Mouse (Mus musculus) thymus, adult 2 months (tissue): ENCODE measurements around the gene Abl1.

Experiments
- CTCF ChIP-seq: fragments of 200-500 bp; IDR thresholded peaks from 2 replicates; pipeline ENCODE4 v1.5.1; 2012; ENCODE audit warnings: mild to moderate bottlenecking, control low read depth, low read length, moderate library complexity, borderline replicate concordance; ENCODE audit not compliant: control insufficient read depth, poor library complexity, insufficient read depth; ENCODE audit errors: extremely low read depth
- POLR2A ChIP-seq: fragments of 200-500 bp; IDR thresholded peaks from 2 replicates; pipeline ENCODE4 v1.6.1; 2012; ENCODE audit warnings: mild to moderate bottlenecking, low read length, control low read depth, moderate library complexity; ENCODE audit not compliant: control insufficient read depth, poor library complexity, insufficient read depth; ENCODE audit errors: extremely low read depth

- TF ChIP-seq CTCF = no peak
- TF ChIP-seq POLR2A = no peak
These were observed 91.1 kb downstream of the Abl1 start for GRCm38 (mm10) chr2:31779258-31779657.
